Mouse (Mus musculus): ENCODE results near the gene Lif. TPM values are rescaled to one million over a fixed set of nuclear protein-coding genes. Genes with fewer than 3 reads are reported as not detected.

Lif gene
- total and polyA plus RNA-seq, 3 experiments = 0.27 to 0.31 TPM; not detected in 1

GRCm38 (mm10) chr11:4317287-4317686, 59.9 kb downstream of the Lif start:
- H3K4me1 ChIP-seq (ENCODE audit: control insufficient read depth in 1 of 2, insufficient read depth in 2 of 2, low read length in 2 of 2) = peaks cover 0 to 4% of the 10 kb centered on the region in 2 experiments; a peak in 1 of 4 replicates
- H3K36me3 ChIP-seq (ENCODE audit: control insufficient read depth in 1 of 2, insufficient read depth in 2 of 2, low read length in 2 of 2) = no peaks in the 10 kb centered on the region; a peak in 1 of 4 replicates
- DNase-seq (ENCODE audit: low read depth, low spot score) = no peak
- H3K9me3 ChIP-seq (replicated peaks; ENCODE audit: insufficient read depth, low read length) = no peaks in the 10 kb centered on the region
- TF ChIP-seq USF1 (IDR thresholded peaks at IDR 0.05; ENCODE audit: low read depth, low read length) (no peak), HCFC1 (IDR thresholded peaks at IDR 0.05; ENCODE audit: low read depth, low read length) (no peak), GATA1 (IDR thresholded peaks at IDR 0.05; ENCODE audit: low read depth, low read length) (no peak), SMC3 (IDR thresholded peaks at IDR 0.05; ENCODE audit: low read depth, low read length) (no peak), NELFE (IDR thresholded peaks at IDR 0.05; ENCODE audit: low read depth, low read length) (no peak), KAT2A (conservative IDR thresholded peaks at IDR 0.05; ENCODE audit: low read depth, low read length) (no peak), MAFK (IDR thresholded peaks at IDR 0.05; ENCODE audit: borderline replicate concordance, low read depth, low read length) (no peak), CHD1 (IDR thresholded peaks at IDR 0.05; ENCODE audit: low read depth, low read length) (no peak), ELF1 (IDR thresholded peaks at IDR 0.05; ENCODE audit: low read depth, low read length) (no peak), RAD21 (IDR thresholded peaks at IDR 0.05; ENCODE audit: low read depth, low read length) (no peak), UBTF (IDR thresholded peaks at IDR 0.05; ENCODE audit: borderline replicate concordance, insufficient read depth, low read depth, low read length) (no peak), BHLHE40 (IDR thresholded peaks at IDR 0.05; ENCODE audit: borderline replicate concordance, low read depth, low read length) (no peak), MYB (IDR thresholded peaks at IDR 0.05; ENCODE audit: low read depth, low read length) (no peak), USF2 (IDR thresholded peaks at IDR 0.05; ENCODE audit: borderline replicate concordance in 1 of 2, insufficient read depth in 1 of 2, low read depth in 1 of 2, low read length in 2 of 2) (no peak), ETS1 (IDR thresholded peaks at IDR 0.05; ENCODE audit: low read depth, low read length) (no peak), ZKSCAN1 (IDR thresholded peaks at IDR 0.05; ENCODE audit: low read depth, low read length) (no peak), MAZ (IDR thresholded peaks at IDR 0.05; ENCODE audit: low read depth, low read length) (no peak)
- no peaks in the 10 kb centered on the region for H3K79me2 ChIP-seq (ENCODE audit: control insufficient read depth, insufficient read depth, low read length, poor library complexity)
- no peak overlapping the region for H3K27ac ChIP-seq (ENCODE audit: control insufficient read depth, low read depth, low read length)
- no peaks in the 10 kb centered on the region; a peak in 1 of 4 replicates for H3K27me3 ChIP-seq (ENCODE audit: control insufficient read depth in 1 of 2, insufficient read depth in 2 of 2, low read length in 2 of 2)
- no peak overlapping the region for H3K4me3 ChIP-seq (ENCODE audit: control insufficient read depth in 1 of 2, insufficient read depth in 1 of 2, low read depth in 2 of 2, low read length in 2 of 2)
- H3K9ac ChIP-seq (ENCODE audit: control insufficient read depth, low read depth, low read length, poor library complexity, severe bottlenecking) = no peak overlapping the region

DNA sequence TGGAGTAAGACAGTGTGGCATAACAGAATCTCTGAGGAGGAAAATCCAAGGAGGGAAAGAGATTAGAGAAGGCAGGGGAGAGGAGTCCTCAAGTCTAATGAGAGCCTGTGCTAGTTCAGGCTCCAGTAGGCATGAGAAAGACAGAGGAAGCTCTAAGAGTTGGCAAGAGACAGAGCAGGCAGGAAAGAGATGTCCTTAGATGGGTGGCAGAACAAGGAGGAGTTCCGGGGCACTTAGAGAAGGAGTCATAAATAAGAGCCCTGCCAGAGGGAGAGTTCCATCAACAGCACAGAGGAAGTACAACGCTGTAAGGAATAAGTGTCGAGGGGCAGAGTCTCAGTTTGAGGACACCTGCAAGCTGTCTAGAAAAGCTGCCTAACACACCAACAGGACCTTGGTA, 60.7 kb downstream of the Lif start:
- H3K9ac ChIP-seq (ENCODE audit: control insufficient read depth, low read depth, low read length, poor library complexity, severe bottlenecking) = no peak overlapping the region
- H3K27me3 ChIP-seq (ENCODE audit: control insufficient read depth in 1 of 2, insufficient read depth in 2 of 2, low read length in 2 of 2) = no peaks in the 10 kb centered on the region; a peak in 1 of 4 replicates
- H3K9me3 ChIP-seq (replicated peaks; ENCODE audit: insufficient read depth, low read length) = no peaks in the 10 kb centered on the region
- no peak overlapping the region for H3K4me3 ChIP-seq (ENCODE audit: control insufficient read depth in 1 of 2, insufficient read depth in 1 of 2, low read depth in 2 of 2, low read length in 2 of 2)
- no peak overlapping the region for H3K27ac ChIP-seq (ENCODE audit: control insufficient read depth, low read depth, low read length)
- TF ChIP-seq MAX (IDR thresholded peaks at IDR 0.05; ENCODE audit: low read length) = no peak
- no peak for TF ChIP-seq SMC3 (IDR thresholded peaks at IDR 0.05; ENCODE audit: low read depth, low read length)
- no peak for TF ChIP-seq USF1 (IDR thresholded peaks at IDR 0.05; ENCODE audit: low read depth, low read length)
- DNase-seq (ENCODE audit: low read depth, low spot score) = no peak
- H3K36me3 ChIP-seq (ENCODE audit: control insufficient read depth in 1 of 2, insufficient read depth in 2 of 2, low read length in 2 of 2) = no peaks in the 10 kb centered on the region; a peak in 1 of 4 replicates
- H3K4me1 ChIP-seq (ENCODE audit: control insufficient read depth in 1 of 2, insufficient read depth in 2 of 2, low read length in 2 of 2) = peaks cover 0 to 4% of the 10 kb centered on the region in 2 experiments; a peak in 1 of 4 replicates
- H3K79me2 ChIP-seq (ENCODE audit: control insufficient read depth, insufficient read depth, low read length, poor library complexity) = no peaks in the 10 kb centered on the region

All from MEL (cell line).